Mouse (Mus musculus): ENCODE measurements around the gene Napepld. TPM values are rescaled to one million over a fixed set of nuclear protein-coding genes. Genes with fewer than 3 reads are reported as not detected.

Napepld gene
- polyA plus RNA-seq, 1 experiment, result 14.4 TPM

- Histone ChIP-seq H3K27me3 (ENCODE audit: control insufficient read depth, insufficient read depth, low read length) (no peaks in the 10 kb centered on the region), H3K36me3 (ENCODE audit: control insufficient read depth, insufficient read depth, low read length) (no peaks in the 10 kb centered on the region; the same call in 1 of the 2 replicates)
Measured at GRCm38 (mm10) chr5:21680029-21680428, 21.2 kb downstream of the Napepld start.

GRCm38 (mm10) chr5:21678363-21678762, 22.8 kb downstream of the Napepld start:
- H3K36me3 ChIP-seq (ENCODE audit: control insufficient read depth, insufficient read depth, low read length), result no peaks in the 10 kb centered on the region; the same call in 1 of the 2 replicates
- no peaks in the 10 kb centered on the region for H3K27me3 ChIP-seq (ENCODE audit: control insufficient read depth, insufficient read depth, low read length)

More at GRCm38 (mm10) chr5:21680029-21680428, 21.2 kb downstream of the Napepld start:
- H3K4me1 ChIP-seq (ENCODE audit: control insufficient read depth, insufficient read depth, low read length), result no peaks in the 10 kb centered on the region; the same call in none of the 2 replicates
- no peak overlapping the region for H3K27ac ChIP-seq (ENCODE audit: control insufficient read depth, insufficient read depth, low read depth, low read length)
- TF ChIP-seq CTCF (IDR thresholded peaks at IDR 0.05; ENCODE audit: control insufficient read depth, insufficient read depth, insufficient replicate concordance, low read depth, low read length), result no peak
- no peak for TF ChIP-seq POLR2A (IDR thresholded peaks at IDR 0.05; ENCODE audit: control insufficient read depth, low read depth, low read length)
- no peak overlapping the region for H3K4me3 ChIP-seq (ENCODE audit: control insufficient read depth, low read depth, low read length)

GRCm38 (mm10) chr5:21677939-21678338, 23.3 kb downstream of the Napepld start:
- TF ChIP-seq CTCF (IDR thresholded peaks at IDR 0.05; ENCODE audit: control insufficient read depth, insufficient read depth, insufficient replicate concordance, low read depth, low read length), result no peak
- no peak for TF ChIP-seq POLR2A (IDR thresholded peaks at IDR 0.05; ENCODE audit: control insufficient read depth, low read depth, low read length)
- no peaks in the 10 kb centered on the region; the same call in 1 of the 2 replicates for H3K4me1 ChIP-seq (ENCODE audit: control insufficient read depth, insufficient read depth, low read length)
- no peaks in the 10 kb centered on the region for H3K27me3 ChIP-seq (ENCODE audit: control insufficient read depth, insufficient read depth, low read length)
- no peak overlapping the region for H3K27ac ChIP-seq (ENCODE audit: control insufficient read depth, insufficient read depth, low read depth, low read length)
- H3K36me3 ChIP-seq (ENCODE audit: control insufficient read depth, insufficient read depth, low read length), result no peaks in the 10 kb centered on the region; the same call in 1 of the 2 replicates
- H3K4me3 ChIP-seq (ENCODE audit: control insufficient read depth, low read depth, low read length), result no peak overlapping the region

More at GRCm38 (mm10) chr5:21678363-21678762, 22.8 kb downstream of the Napepld start:
- H3K4me1 ChIP-seq (ENCODE audit: control insufficient read depth, insufficient read depth, low read length), result no peaks in the 10 kb centered on the region; the same call in 1 of the 2 replicates
- no peak overlapping the region for H3K4me3 ChIP-seq (ENCODE audit: control insufficient read depth, low read depth, low read length)
- no peak overlapping the region for H3K27ac ChIP-seq (ENCODE audit: control insufficient read depth, insufficient read depth, low read depth, low read length)
- no peak for TF ChIP-seq POLR2A (IDR thresholded peaks at IDR 0.05; ENCODE audit: control insufficient read depth, low read depth, low read length)
- TF ChIP-seq CTCF (IDR thresholded peaks at IDR 0.05; ENCODE audit: control insufficient read depth, insufficient read depth, insufficient replicate concordance, low read depth, low read length), result no peak

- peak overlapping the region; percentile 69 for H3K4me3 ChIP-seq (ENCODE audit: control insufficient read depth, low read depth, low read length)
- no peak overlapping the region for H3K27ac ChIP-seq (ENCODE audit: control insufficient read depth, insufficient read depth, low read depth, low read length)
- no peaks in the 10 kb centered on the region; the same call in 1 of the 2 replicates for H3K4me1 ChIP-seq (ENCODE audit: control insufficient read depth, insufficient read depth, low read length)
- H3K36me3 ChIP-seq (ENCODE audit: control insufficient read depth, insufficient read depth, low read length), result no peaks in the 10 kb centered on the region; the same call in 1 of the 2 replicates
- no peaks in the 10 kb centered on the region for H3K27me3 ChIP-seq (ENCODE audit: control insufficient read depth, insufficient read depth, low read length)
- TF ChIP-seq POLR2A (IDR thresholded peaks at IDR 0.05; ENCODE audit: control insufficient read depth, low read depth, low read length) (no peak), CTCF (IDR thresholded peaks at IDR 0.05; ENCODE audit: control insufficient read depth, insufficient read depth, insufficient replicate concordance, low read depth, low read length) (no peak)
Measured at GRCm38 (mm10) chr5:21675494-21675893, 25.7 kb downstream of the Napepld start.

GRCm38 (mm10) chr5:21675019-21675418, 26.2 kb downstream of the Napepld start:
- H3K27ac ChIP-seq (ENCODE audit: control insufficient read depth, insufficient read depth, low read depth, low read length), result no peak overlapping the region

GRCm38 (mm10) chr5:21673742-21674141, 27.5 kb downstream of the Napepld start:
- Histone ChIP-seq H3K27ac (ENCODE audit: control insufficient read depth, insufficient read depth, low read depth, low read length) (no peak overlapping the region), H3K4me3 (ENCODE audit: control insufficient read depth, low read depth, low read length) (no peak overlapping the region), H3K27me3 (ENCODE audit: control insufficient read depth, insufficient read depth, low read length) (no peaks in the 10 kb centered on the region), H3K36me3 (ENCODE audit: control insufficient read depth, insufficient read depth, low read length) (no peaks in the 10 kb centered on the region; the same call in 1 of the 2 replicates), H3K4me1 (ENCODE audit: control insufficient read depth, insufficient read depth, low read length) (no peaks in the 10 kb centered on the region; the same call in 1 of the 2 replicates)
- no peak for TF ChIP-seq CTCF (IDR thresholded peaks at IDR 0.05; ENCODE audit: control insufficient read depth, insufficient read depth, insufficient replicate concordance, low read depth, low read length)
- TF ChIP-seq POLR2A (IDR thresholded peaks at IDR 0.05; ENCODE audit: control insufficient read depth, low read depth, low read length), result no peak

More at GRCm38 (mm10) chr5:21675019-21675418, 26.2 kb downstream of the Napepld start:
- no peaks in the 10 kb centered on the region; the same call in 1 of the 2 replicates for H3K36me3 ChIP-seq (ENCODE audit: control insufficient read depth, insufficient read depth, low read length)
- TF ChIP-seq POLR2A (IDR thresholded peaks at IDR 0.05; ENCODE audit: control insufficient read depth, low read depth, low read length) (0 out of 2 replicates have a peak, but pooled peaks have one; percentile 1), CTCF (IDR thresholded peaks at IDR 0.05; ENCODE audit: control insufficient read depth, insufficient read depth, insufficient replicate concordance, low read depth, low read length) (no peak)
- H3K4me3 ChIP-seq (ENCODE audit: control insufficient read depth, low read depth, low read length), result no peak overlapping the region
- no peaks in the 10 kb centered on the region; the same call in 1 of the 2 replicates for H3K4me1 ChIP-seq (ENCODE audit: control insufficient read depth, insufficient read depth, low read length)
- no peaks in the 10 kb centered on the region for H3K27me3 ChIP-seq (ENCODE audit: control insufficient read depth, insufficient read depth, low read length)

- no peaks in the 10 kb centered on the region for H3K27me3 ChIP-seq (ENCODE audit: control insufficient read depth, insufficient read depth, low read length)
- TF ChIP-seq POLR2A (IDR thresholded peaks at IDR 0.05; ENCODE audit: control insufficient read depth, low read depth, low read length) (no peak), CTCF (IDR thresholded peaks at IDR 0.05; ENCODE audit: control insufficient read depth, insufficient read depth, insufficient replicate concordance, low read depth, low read length) (no peak)
- H3K4me3 ChIP-seq (ENCODE audit: control insufficient read depth, low read depth, low read length), result peak overlapping the region; percentile 38; the same call in 1 of the 2 replicates
- H3K4me1 ChIP-seq (ENCODE audit: control insufficient read depth, insufficient read depth, low read length), result no peaks in the 10 kb centered on the region; the same call in 1 of the 2 replicates
- H3K27ac ChIP-seq (ENCODE audit: control insufficient read depth, insufficient read depth, low read depth, low read length), result no peak overlapping the region
- H3K36me3 ChIP-seq (ENCODE audit: control insufficient read depth, insufficient read depth, low read length), result no peaks in the 10 kb centered on the region; the same call in 1 of the 2 replicates
Measured at GRCm38 (mm10) chr5:21672812-21673635, 28.2 kb downstream of the Napepld start.

Data from testis, adult 2 months (tissue).